Mouse (Mus musculus): Measurements from ENCODE around the gene Sema3e. TPM values are rescaled to one million over a fixed set of nuclear protein-coding genes. Genes with fewer than 3 reads are reported as not detected.

Gene Sema3e
- polyA plus RNA-seq, 1 experiment from 2014 or later, result 1.3 TPM

- Histone ChIP-seq H3K27ac (no peak overlapping the region), H3K27me3 (ENCODE audit: insufficient read depth, poor library complexity, severe bottlenecking) (no peaks in the 10 kb centered on the region), H3K9me3 (no peaks in the 10 kb centered on the region), H3K36me3 (no peaks in the 10 kb centered on the region), H3K4me1 (0 out of 2 replicates have a peak, but pooled peaks cover 3% of the 10 kb centered on the region), H3K4me3 (peak overlapping the region; percentile 12; the same call in 1 of the 2 replicates)
- 44% methylated on average over 14 of the region's 14 CpGs for WGBS
- DNase-seq (ENCODE audit: low spot score), result no peak
Observed at GRCm38 (mm10) chr5:14092262-14092776, 67.2 kb downstream of the Sema3e start.

- no peak for DNase-seq (ENCODE audit: low spot score)
- WGBS, result 74% methylated on average over 1 of the region's 1 CpGs
- Histone ChIP-seq H3K4me3 (no peak overlapping the region), H3K27me3 (ENCODE audit: insufficient read depth, poor library complexity, severe bottlenecking) (no peaks in the 10 kb centered on the region), H3K27ac (no peak overlapping the region), H3K9me3 (no peaks in the 10 kb centered on the region), H3K4me1 (0 out of 2 replicates have a peak, but pooled peaks cover 3% of the 10 kb centered on the region), H3K36me3 (no peaks in the 10 kb centered on the region)
Observed at GRCm38 (mm10) chr5:14096196-14096595, 71.1 kb downstream of the Sema3e start.

- no peaks in the 10 kb centered on the region for H3K27me3 ChIP-seq (ENCODE audit: insufficient read depth, poor library complexity, severe bottlenecking)
- DNase-seq (ENCODE audit: low spot score), result no peak
- H3K36me3 ChIP-seq, result no peaks in the 10 kb centered on the region
- H3K9me3 ChIP-seq, result no peaks in the 10 kb centered on the region
- H3K27ac ChIP-seq, result no peak overlapping the region
- H3K4me3 ChIP-seq, result no peak overlapping the region
- 86% methylated on average over 3 of the region's 3 CpGs for WGBS
- H3K4me1 ChIP-seq, result no peaks in the 10 kb centered on the region
Observed at GRCm38 (mm10) chr5:14098677-14099076, 73.6 kb downstream of the Sema3e start.

DNA sequence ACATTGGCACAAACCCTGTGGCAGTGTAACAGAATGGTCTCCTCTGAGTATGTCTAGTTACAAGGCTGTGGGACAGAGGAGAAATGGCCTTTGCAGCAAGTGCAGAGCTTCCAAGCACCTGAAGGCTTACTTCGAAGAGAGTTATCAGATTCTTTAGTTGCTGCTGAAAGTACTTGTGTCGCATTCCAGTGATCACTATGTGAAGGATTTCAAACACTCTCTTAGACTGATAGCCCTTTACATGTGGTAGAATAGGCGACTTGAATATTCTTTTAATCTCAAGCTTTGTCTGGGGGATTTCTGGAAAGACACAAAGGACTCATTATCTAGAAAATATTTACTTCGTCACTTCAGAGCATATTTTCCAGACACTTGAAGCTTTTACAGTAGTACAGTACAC lies 82.3 kb downstream of the Sema3e start:
- H3K27ac ChIP-seq, result no peak overlapping the region

DNA sequence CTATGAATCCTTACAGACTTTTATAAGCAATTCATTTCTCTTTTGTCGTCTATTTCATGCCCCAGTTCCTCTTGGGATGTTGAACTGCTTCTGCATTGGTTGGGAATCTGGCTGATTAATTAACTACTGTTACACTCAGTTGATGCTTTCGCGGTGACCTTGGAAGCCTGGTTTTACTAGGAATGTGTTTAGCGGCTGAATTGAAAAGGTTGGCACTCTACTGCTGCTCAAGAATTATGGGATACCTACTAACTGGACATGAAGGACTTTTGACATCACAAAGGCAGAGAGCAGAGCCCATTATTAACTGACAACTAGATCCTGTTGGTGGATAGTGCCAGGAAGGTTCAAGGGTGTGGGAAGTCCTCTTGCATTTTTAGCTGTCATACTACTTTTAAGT lies 83.9 kb downstream of the Sema3e start:
- Histone ChIP-seq H3K4me1 (no peaks in the 10 kb centered on the region), H3K36me3 (no peaks in the 10 kb centered on the region), H3K27me3 (ENCODE audit: insufficient read depth, poor library complexity, severe bottlenecking) (no peaks in the 10 kb centered on the region), H3K27ac (no peak overlapping the region), H3K9me3 (no peaks in the 10 kb centered on the region), H3K4me3 (no peak overlapping the region)
- no peak for DNase-seq (ENCODE audit: low spot score)
- 81% methylated on average over 4 of the region's 4 CpGs for WGBS

More for the DNA sequence above, 82.3 kb downstream of the Sema3e start:
- Histone ChIP-seq H3K9me3 (no peaks in the 10 kb centered on the region), H3K4me1 (no peaks in the 10 kb centered on the region), H3K4me3 (no peak overlapping the region), H3K36me3 (no peaks in the 10 kb centered on the region), H3K27me3 (ENCODE audit: insufficient read depth, poor library complexity, severe bottlenecking) (no peaks in the 10 kb centered on the region)
- DNase-seq (ENCODE audit: low spot score), result no peak
- 41% methylated on average over 4 of the region's 4 CpGs for WGBS

DNA sequence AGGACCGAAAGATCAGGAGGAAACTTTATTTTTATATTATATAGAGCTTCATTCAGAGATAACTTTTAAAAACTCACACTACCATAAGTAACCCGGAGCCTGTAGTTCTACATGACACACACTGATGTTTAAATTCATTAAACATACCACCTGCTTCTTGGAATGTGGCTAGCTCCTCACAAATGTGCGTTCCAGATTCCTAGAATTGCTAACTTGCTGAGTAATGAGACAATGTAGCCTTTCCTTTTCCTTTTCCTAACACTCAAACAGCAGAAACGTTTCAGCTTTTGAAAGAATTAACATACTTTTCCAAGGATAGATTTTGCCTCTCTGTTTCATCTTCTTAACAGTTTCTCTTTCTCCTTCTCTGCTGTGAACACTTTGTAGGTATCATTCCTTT lies 86.3 kb downstream of the Sema3e start:
- Histone ChIP-seq H3K36me3 (no peaks in the 10 kb centered on the region), H3K27ac (no peak overlapping the region), H3K9me3 (no peaks in the 10 kb centered on the region), H3K4me1 (no peaks in the 10 kb centered on the region), H3K4me3 (no peak overlapping the region), H3K27me3 (ENCODE audit: insufficient read depth, poor library complexity, severe bottlenecking) (no peaks in the 10 kb centered on the region)
- 68% methylated on average over 4 of the region's 4 CpGs for WGBS
- DNase-seq (ENCODE audit: low spot score), result no peak

DNA sequence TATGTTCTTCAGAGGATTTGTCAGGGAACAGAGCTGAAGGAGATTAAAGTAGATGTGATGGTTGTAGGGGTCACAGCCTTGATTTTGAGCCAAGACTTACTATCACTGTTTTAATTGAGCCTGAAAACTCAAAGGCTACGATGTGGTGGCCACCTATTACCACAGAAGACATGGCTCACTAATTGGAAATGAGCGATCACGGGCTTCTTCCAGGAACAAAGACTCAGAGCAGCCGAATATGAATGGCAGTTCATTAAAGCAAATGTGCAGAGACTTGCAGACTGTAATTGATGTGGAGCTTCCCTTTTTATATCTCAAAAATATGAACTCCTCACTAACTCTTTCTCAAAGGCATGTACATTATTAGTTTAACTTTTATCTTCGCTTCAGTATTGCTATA lies 96.8 kb downstream of the Sema3e start:
- no peak overlapping the region for H3K4me3 ChIP-seq
- no peak for DNase-seq (ENCODE audit: low spot score)
- H3K27me3 ChIP-seq (ENCODE audit: insufficient read depth, poor library complexity, severe bottlenecking), result no peaks in the 10 kb centered on the region
- no peaks in the 10 kb centered on the region for H3K9me3 ChIP-seq
- H3K36me3 ChIP-seq, result no peaks in the 10 kb centered on the region
- no peak overlapping the region for H3K27ac ChIP-seq
- 79% methylated on average over 5 of the region's 5 CpGs for WGBS
- H3K4me1 ChIP-seq, result no peaks in the 10 kb centered on the region

GRCm38 (mm10) chr5:14126591-14126990 lies 101.5 kb downstream of the Sema3e start:
- H3K36me3 ChIP-seq, result no peaks in the 10 kb centered on the region
- H3K4me3 ChIP-seq, result no peak overlapping the region
- no peak overlapping the region for H3K27ac ChIP-seq
- no peaks in the 10 kb centered on the region for H3K4me1 ChIP-seq
- H3K27me3 ChIP-seq (ENCODE audit: insufficient read depth, poor library complexity, severe bottlenecking), result no peaks in the 10 kb centered on the region
- no peak for DNase-seq (ENCODE audit: low spot score)
- WGBS, result 51% methylated on average over 1 of the region's 1 CpGs
- H3K9me3 ChIP-seq, result no peaks in the 10 kb centered on the region

- Histone ChIP-seq H3K36me3 (no peaks in the 10 kb centered on the region), H3K27ac (no peak overlapping the region), H3K4me1 (no peaks in the 10 kb centered on the region), H3K9me3 (no peaks in the 10 kb centered on the region), H3K27me3 (ENCODE audit: insufficient read depth, poor library complexity, severe bottlenecking) (no peaks in the 10 kb centered on the region), H3K4me3 (no peak overlapping the region)
- DNase-seq (ENCODE audit: low spot score), result no peak
- 77% methylated on average over 8 of the region's 8 CpGs for WGBS
Observed at GRCm38 (mm10) chr5:14135929-14136328, 110.9 kb downstream of the Sema3e start.

DNA sequence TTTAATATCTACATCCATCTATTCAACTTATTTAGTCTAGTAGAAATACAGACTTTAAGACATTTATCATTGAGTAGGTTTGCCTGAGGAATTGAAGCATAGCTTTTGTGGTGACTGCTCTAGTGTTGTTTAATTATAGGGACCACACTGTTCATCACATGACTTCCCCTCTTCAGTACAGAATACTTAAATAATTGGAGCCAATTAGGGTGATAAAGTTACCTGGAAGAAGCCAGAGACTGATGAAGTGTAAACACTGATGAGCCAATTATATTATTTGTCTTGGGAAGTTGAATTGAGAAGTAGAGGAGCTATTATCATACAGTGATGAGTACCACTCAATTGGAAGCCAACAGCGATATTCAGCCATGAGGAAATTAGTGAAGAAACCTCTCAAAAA lies 113.6 kb downstream of the Sema3e start:
- Histone ChIP-seq H3K27me3 (ENCODE audit: insufficient read depth, poor library complexity, severe bottlenecking) (no peaks in the 10 kb centered on the region), H3K27ac (no peak overlapping the region), H3K9me3 (no peaks in the 10 kb centered on the region), H3K4me1 (no peaks in the 10 kb centered on the region), H3K36me3 (no peaks in the 10 kb centered on the region), H3K4me3 (no peak overlapping the region)
- DNase-seq (ENCODE audit: low spot score), result no peak
- 83% methylated on average over 1 of the region's 1 CpGs for WGBS

DNA sequence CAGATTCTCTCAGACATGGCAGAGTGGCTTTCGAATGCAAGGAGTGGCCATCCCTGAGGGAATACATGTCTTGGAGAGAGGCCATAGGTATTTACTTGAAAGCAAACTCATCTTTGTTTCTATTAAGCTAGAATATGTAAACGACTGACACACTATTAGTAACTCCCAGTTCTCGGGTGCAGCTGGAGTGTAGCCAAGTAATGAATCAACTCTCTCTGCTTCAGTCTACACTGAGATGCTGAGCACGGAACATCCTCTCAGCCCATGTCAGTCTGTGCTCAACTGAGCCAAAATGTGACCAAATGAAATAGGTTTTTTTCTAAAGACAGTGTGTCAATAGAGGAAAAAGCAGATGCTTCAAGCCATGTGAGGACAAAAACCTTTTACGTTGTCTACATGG lies 137.5 kb downstream of the Sema3e start:
- H3K27ac ChIP-seq, result no peak overlapping the region
- H3K36me3 ChIP-seq, result no peaks in the 10 kb centered on the region
- H3K27me3 ChIP-seq (ENCODE audit: insufficient read depth, poor library complexity, severe bottlenecking), result no peaks in the 10 kb centered on the region
- 84% methylated on average over 5 of the region's 5 CpGs for WGBS
- no peak overlapping the region for H3K4me3 ChIP-seq
- no peak for DNase-seq (ENCODE audit: low spot score)
- no peaks in the 10 kb centered on the region for H3K4me1 ChIP-seq
- no peaks in the 10 kb centered on the region for H3K9me3 ChIP-seq

GRCm38 (mm10) chr5:14163280-14163679 lies 138.2 kb downstream of the Sema3e start:
- Histone ChIP-seq H3K9me3 (no peaks in the 10 kb centered on the region), H3K4me1 (no peaks in the 10 kb centered on the region), H3K36me3 (no peaks in the 10 kb centered on the region), H3K27ac (no peak overlapping the region), H3K4me3 (no peak overlapping the region), H3K27me3 (ENCODE audit: insufficient read depth, poor library complexity, severe bottlenecking) (no peaks in the 10 kb centered on the region)
- 84% methylated on average over 3 of the region's 3 CpGs for WGBS
- DNase-seq (ENCODE audit: low spot score), result no peak

- Histone ChIP-seq H3K9me3 (no peaks in the 10 kb centered on the region), H3K4me3 (no peak overlapping the region), H3K27me3 (ENCODE audit: insufficient read depth, poor library complexity, severe bottlenecking) (no peaks in the 10 kb centered on the region), H3K4me1 (no peaks in the 10 kb centered on the region), H3K36me3 (no peaks in the 10 kb centered on the region), H3K27ac (no peak overlapping the region)
- WGBS, result 67% methylated on average over 3 of the region's 3 CpGs
- no peak for DNase-seq (ENCODE audit: low spot score)
Observed at GRCm38 (mm10) chr5:14167776-14168175, 142.7 kb downstream of the Sema3e start.

Data from heart, embryonic 10.5 days (tissue).